Mouse (Mus musculus) right cerebral cortex, postnatal 25 days (tissue): ENCODE measurements at regions not wholly inside any gene's neighbourhood (a gene's known extent, or its start where the extent isn't known, plus 50 kb on each side); places are given as distances from the start of the nearest gene placed in this dataset.

Experiments used
- DNase-seq: peaks from one replicate; pipeline ENCODE4 v3.0.0; 2022

DNA sequence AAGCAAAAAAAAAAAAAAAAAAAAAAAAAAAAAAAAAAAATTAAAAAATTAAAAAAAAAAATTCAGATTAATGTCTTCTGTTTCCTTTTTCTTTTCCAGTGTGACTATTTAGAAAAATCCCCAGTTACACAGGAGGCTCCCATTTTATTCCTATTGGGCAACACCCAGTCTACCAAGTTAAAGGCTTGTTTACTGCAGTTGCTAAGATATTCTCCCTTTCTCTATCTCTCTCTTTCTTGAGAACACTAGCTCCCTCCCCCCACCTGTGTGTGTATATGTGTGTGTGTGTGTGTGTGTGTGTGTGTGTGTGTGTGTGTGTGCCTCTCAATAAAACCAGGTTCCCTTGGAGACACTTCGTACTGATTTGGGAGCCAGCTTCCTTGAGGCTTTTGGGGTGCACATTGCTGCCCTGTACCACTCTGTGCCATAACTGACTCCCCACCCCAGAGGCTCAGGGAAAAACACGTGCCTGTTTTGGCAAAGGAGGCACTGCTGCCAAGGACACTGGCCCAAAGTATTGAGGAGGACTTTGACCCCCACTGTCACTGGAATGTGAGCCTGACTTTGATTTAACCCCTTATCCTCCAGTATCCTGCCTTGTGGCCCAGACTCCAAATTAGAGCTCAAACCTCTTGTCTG is 50.3 kb downstream of the Anapc15-ps start:
- no peak for DNase-seq

GRCm38 (mm10) chr10:95620796-95621195 is 52.5 kb downstream of the Anapc15-ps start:
- no peak for DNase-seq

- no peak for DNase-seq
Observed at GRCm38 (mm10) chr10:95619601-95620000, 53.6 kb downstream of the Anapc15-ps start.

DNA sequence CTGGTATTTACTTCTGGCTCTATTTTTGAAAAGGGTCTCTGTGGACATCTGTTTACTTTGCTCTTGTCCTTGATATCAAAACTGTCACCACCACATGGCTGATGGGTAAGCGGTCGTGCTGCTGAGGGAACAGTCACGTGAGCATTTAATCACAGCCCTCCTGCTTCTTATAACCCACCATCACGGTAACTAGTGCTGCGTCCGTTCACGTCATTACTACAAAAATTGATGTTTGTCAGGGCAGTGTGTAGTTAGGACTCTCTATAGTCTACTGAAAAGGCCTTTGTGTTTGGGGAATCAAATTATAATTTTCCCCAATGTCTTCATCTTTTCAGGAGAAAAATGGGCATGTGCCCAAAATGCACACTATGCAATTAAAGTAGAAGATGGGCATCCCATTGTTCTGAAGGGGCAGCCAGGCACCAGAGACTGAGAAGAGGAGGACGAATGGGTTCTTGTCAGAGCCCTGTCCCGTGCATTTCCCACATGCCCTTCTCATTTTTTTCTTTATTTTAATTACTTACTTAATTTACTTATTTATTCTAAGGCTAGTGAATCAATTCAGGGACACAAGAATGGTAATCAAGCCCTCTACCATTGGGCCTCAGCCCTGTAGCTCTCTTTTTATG is 54.6 kb upstream of the Nudt4 start:
- no peak for DNase-seq

GRCm38 (mm10) chr10:95616821-95617220 is 52.9 kb upstream of the Nudt4 start:
- DNase-seq: no peak

GRCm38 (mm10) chr10:95615849-95616650 is 52.1 kb upstream of the Nudt4 start:
- DNase-seq: peak; percentile 56
